Mouse (Mus musculus): ENCODE measurements around the gene Adm. TPM values are rescaled to one million over a fixed set of nuclear protein-coding genes. Genes with fewer than 3 reads are reported as not detected.
"Not testable (repeated sequence)": the region's sequence is repeated elsewhere in the genome, so short reads cannot be mapped to it uniquely, and the experiment has no call there.

The Adm gene
- polyA plus RNA-seq (2012; ENCODE audit: insufficient read depth, insufficient read length, missing spikeins): 2.2 and 3.5 TPM in 2 replicates

DNA sequence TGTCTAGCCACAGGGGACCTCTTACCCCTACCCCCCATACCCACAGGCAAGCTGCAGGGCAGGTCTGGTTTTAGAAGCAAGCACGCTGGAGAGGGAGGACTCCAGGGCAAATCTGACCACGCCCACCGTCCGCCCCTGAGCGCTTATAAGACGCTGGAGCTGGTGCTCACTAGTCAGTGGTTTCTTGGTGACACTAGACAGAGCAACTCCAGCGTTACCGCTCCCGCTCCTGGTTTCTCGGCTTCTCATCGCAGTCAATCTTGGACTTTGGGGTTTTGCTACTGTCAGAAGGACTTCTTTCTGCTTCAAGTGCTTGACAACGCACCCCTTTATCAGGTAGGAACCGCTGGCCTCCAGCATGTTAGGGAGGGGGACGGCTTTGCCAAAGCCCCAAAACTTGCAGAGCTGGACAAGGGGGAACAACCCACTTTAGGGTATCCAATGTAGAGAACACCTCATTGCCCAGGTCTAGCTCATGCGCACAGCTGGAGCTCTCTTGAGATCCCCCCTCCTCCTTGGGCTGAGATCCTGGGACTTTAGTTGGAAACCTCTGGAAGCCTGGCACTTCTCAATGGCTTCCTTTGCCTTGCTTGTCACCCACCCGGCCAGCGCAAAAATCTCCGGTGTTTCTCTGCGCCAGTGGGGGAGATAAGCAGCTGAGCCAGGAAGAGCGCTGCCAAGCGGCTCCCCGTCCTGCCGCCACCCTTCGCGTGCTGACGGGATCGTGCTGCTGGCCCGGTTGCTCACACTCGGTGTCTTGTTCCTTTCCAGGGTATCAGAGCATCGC, at the start of gene Adm:
Gene Adm (plus strand): TSS at position 176 of the 787 bp plus-strand sequence.
- H3K4me1 ChIP-seq (ENCODE audit: control insufficient read depth, insufficient read depth, insufficient read length, low read length): peaks cover 2% of the 10 kb centered on the region; the same call in 1 of the 2 replicates

DNA sequence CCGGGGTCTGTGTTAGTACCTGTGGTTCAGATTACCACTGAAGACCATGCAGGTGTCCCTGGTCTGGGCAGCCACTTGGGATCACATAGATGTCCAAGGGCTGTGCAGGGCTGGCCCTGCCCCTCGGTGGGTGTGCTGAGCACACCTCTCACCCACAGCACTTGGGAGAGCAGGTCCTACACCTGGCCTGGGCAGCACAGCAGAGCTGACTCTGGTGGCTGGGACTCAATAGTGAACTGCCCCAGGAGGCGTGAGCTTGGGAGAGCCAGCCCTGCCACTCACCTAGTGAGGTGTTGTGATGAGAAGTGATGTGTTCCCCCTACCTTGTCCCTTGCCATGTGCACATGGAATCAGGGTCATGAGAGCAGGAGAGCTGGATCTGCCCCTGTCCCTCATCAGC, 43.8 kb upstream of the Adm start:
- H3K4me1 ChIP-seq (ENCODE audit: control insufficient read depth, insufficient read depth, insufficient read length, low read length): peaks cover 3% of the 10 kb centered on the region
- H3K4me3 ChIP-seq (ENCODE audit: insufficient read depth, low read depth, low read length): no peak overlapping the region
- no peak overlapping the region for H3K27ac ChIP-seq (replicated peaks; ENCODE audit: low read depth, low read length)

More for the DNA sequence above, at the start of gene Adm:
- Histone ChIP-seq H3K4me3 (ENCODE audit: insufficient read depth, low read depth, low read length) (peak within 1 kb of the TSS; percentile 70), H3K27ac (replicated peaks; ENCODE audit: low read depth, low read length) (peak within 1 kb of the TSS; percentile 53)

DNA sequence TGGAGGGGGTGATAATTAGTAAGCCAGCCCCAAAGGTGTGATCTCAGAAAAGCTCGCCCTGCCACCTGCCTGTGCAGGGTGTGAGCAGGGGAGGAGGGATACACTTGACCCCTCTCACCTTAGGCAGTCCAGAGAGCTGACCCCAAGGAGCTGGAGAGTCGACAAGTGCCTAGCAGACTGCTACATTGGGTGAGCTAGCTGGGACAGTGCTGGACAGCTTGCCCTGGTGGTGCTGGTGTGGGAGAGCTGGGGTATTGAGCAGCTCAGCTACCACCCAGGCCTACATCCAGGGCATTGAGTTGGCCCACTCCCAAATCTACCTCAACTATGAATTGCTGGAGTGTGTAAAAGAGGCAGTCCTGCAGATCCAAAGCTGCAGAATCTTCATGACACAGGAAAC, 43.3 kb upstream of the Adm start:
- peaks cover 3% of the 10 kb centered on the region for H3K4me1 ChIP-seq (ENCODE audit: control insufficient read depth, insufficient read depth, insufficient read length, low read length)
- H3K4me3 ChIP-seq (ENCODE audit: insufficient read depth, low read depth, low read length): no peak overlapping the region
- H3K27ac ChIP-seq (replicated peaks; ENCODE audit: low read depth, low read length): no peak overlapping the region

DNA sequence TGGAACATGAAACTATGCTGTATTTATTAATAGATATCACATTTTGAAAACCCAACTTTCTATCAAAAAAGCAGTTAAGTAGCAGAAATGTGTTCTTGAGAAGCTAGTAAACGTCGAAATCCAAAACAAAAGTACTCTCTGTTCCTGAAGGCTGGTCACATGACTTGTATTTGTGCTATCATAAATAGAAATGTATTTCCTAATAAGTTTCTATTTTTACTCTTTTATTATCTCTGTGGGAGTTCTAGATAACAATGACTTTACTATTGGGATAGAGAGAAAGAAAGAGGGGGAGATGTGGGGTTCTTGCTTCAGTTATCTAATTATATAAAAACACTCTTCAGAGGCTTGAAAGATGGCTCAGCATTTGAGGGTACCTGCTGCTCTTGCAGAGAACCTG, 42.2 kb upstream of the Adm start:
- peaks cover 3% of the 10 kb centered on the region for H3K4me1 ChIP-seq (ENCODE audit: control insufficient read depth, insufficient read depth, insufficient read length, low read length)
- H3K27ac ChIP-seq (replicated peaks; ENCODE audit: low read depth, low read length): peak overlapping the region; percentile 40; the same call in 1 of the 2 replicates
- H3K4me3 ChIP-seq (ENCODE audit: insufficient read depth, low read depth, low read length): no peak overlapping the region

DNA sequence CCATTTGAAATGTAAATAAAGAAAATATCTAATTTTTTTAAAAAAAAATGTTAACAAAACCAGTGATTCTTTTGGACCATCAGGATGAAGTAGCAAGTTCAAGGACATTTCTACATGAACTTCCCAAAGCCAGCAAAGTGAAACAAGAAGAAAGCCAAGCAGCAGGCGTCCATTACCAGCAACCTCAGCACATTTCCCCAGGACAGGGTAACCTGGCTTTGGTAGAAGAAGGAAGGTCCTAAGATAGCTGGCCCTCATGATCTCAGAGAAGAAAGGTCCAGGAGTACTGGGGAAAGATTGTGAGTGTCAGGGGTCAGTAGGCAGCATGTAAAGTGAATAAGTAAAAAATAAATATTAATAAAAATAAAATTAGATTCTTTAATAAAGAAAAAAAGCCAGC, 39.7 kb upstream of the Adm start:
- Histone ChIP-seq H3K4me3 (ENCODE audit: insufficient read depth, low read depth, low read length) (no peak overlapping the region), H3K4me1 (ENCODE audit: control insufficient read depth, insufficient read depth, insufficient read length, low read length) (peaks cover 3% of the 10 kb centered on the region), H3K27ac (replicated peaks; ENCODE audit: low read depth, low read length) (no peak overlapping the region)

DNA sequence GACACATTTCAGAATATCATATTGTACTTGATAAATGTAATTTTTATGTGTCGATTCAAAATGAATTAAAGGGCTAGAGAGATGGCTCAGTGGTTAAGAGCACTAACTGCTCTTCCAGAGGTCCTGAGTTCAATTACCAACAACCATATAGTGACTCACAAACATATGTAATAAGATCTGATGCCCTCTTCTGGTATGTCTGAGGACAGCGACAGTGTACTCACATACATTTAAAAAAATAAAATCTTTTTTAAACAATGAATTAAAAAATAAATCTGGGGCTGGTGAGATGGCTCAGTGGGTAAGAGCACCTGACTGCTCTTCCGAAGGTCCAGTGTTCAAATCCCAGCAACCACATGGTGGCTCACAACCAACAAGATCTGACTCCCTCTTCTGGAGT, 33.5 kb upstream of the Adm start:
- H3K4me1 ChIP-seq (ENCODE audit: control insufficient read depth, insufficient read depth, insufficient read length, low read length); H3K27ac ChIP-seq (replicated peaks; ENCODE audit: low read depth, low read length); H3K4me3 ChIP-seq (ENCODE audit: insufficient read depth, low read depth, low read length): not testable (repeated sequence)

DNA sequence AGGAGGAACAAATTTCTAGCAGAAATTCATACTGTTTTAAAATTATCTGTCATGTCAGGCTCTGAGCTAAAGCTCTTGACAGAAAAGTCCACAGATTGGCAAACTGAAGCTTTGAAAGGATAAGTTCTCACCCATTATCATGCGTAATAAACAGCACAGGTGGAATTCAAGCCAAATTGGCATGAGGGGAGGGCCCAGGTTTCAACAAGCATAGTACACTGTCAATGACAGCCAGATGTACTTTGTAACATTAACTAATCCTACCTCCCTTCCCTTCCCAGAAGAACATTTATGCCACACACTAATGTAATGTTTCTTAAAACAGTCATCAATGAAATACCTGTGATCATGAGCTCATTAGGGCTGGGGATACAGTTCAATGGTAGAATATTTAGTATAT, 30.3 kb upstream of the Adm start:
- no peak overlapping the region for H3K4me3 ChIP-seq (ENCODE audit: insufficient read depth, low read depth, low read length)

DNA sequence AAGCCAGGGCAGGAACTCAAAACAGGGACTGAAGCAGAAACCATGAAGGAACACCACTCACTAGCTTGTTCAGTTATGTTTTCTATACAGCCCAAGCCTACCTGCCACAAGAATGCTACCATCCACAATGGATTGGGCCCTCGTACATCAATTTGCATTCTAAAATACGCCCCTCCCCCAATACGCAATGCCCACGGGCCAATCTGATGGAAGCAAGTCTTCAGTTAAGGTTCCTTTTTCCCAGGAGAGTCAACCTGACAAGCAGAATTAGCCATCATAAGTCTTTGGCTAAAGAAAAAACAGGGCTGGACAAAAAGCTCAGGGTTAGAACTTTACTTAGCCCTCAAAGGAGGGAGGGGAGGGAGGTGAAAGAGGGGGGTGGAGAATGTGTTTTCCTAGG, 22.0 kb upstream of the Adm start:
- H3K4me1 ChIP-seq (ENCODE audit: control insufficient read depth, insufficient read depth, insufficient read length, low read length): 0 out of 2 replicates have a peak, but pooled peaks cover 2% of the 10 kb centered on the region
- no peak overlapping the region for H3K4me3 ChIP-seq (ENCODE audit: insufficient read depth, low read depth, low read length)
- no peak overlapping the region for H3K27ac ChIP-seq (replicated peaks; ENCODE audit: low read depth, low read length)

More for the DNA sequence above, 30.3 kb upstream of the Adm start:
- Histone ChIP-seq H3K27ac (replicated peaks; ENCODE audit: low read depth, low read length) (no peak overlapping the region), H3K4me1 (ENCODE audit: control insufficient read depth, insufficient read depth, insufficient read length, low read length) (0 out of 2 replicates have a peak, but pooled peaks cover 2% of the 10 kb centered on the region)

DNA sequence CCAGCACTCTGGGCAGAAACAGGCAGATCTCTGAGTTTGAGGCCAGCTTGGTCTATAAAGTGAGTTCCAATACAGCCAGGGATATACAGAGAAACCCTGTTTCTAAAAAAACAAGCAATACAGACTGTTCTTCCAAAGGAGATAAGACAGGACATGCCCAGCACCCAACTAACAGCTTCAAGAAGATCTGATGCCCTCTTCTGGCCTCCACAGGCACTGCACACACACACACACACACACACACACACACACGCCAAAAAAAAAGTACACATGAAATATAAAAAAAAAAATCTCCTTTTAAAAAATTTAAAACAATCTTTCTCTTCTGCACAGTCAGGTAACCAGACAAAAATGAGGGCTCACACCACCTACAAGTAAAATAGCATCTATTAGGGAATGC, 20.6 kb upstream of the Adm start:
- no peaks in the 10 kb centered on the region for H3K4me1 ChIP-seq (ENCODE audit: control insufficient read depth, insufficient read depth, insufficient read length, low read length)
- H3K4me3 ChIP-seq (ENCODE audit: insufficient read depth, low read depth, low read length): no peak overlapping the region
- no peak overlapping the region for H3K27ac ChIP-seq (replicated peaks; ENCODE audit: low read depth, low read length)

DNA sequence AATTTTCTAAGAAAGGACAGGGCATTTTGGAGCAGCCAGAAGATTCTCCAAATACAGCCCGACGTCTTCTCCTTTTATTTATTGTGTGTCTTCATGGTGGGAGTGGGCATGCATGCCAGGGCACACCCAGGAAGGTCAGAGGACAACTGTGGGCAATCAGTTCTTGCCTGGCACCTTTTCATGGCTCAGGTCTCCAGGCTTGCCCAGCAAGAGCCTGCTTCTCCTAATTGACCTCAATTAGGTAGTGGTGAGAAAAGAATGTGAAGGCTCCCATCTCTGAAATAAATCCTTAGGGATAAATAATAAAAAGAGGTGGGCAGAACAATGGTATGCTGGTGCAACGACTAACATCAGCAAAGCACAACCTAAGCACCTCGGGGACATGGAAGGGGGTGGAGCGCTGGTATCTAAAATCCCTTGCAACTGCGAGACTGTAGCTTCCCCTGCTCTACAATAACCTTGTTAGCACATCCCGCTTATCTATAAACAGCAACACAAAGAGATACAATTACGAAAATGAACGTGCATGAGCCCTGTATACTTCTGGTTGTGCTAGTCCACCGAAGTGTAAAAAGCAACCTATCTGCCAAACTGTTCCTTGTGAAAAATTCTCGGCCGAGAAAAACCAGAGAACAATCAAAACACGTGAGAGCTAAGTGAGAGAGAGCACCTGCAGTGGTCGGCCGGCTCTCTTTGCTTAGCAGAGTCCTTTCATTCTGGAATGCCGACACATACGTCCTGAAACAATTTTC, 13.9 kb upstream of the Adm start:
- H3K27ac ChIP-seq (replicated peaks; ENCODE audit: low read depth, low read length): peak overlapping the region; percentile 71
- peak overlapping the region; percentile 91 for H3K4me3 ChIP-seq (ENCODE audit: insufficient read depth, low read depth, low read length)
- H3K4me1 ChIP-seq (ENCODE audit: control insufficient read depth, insufficient read depth, insufficient read length, low read length): peaks cover 5% of the 10 kb centered on the region

DNA sequence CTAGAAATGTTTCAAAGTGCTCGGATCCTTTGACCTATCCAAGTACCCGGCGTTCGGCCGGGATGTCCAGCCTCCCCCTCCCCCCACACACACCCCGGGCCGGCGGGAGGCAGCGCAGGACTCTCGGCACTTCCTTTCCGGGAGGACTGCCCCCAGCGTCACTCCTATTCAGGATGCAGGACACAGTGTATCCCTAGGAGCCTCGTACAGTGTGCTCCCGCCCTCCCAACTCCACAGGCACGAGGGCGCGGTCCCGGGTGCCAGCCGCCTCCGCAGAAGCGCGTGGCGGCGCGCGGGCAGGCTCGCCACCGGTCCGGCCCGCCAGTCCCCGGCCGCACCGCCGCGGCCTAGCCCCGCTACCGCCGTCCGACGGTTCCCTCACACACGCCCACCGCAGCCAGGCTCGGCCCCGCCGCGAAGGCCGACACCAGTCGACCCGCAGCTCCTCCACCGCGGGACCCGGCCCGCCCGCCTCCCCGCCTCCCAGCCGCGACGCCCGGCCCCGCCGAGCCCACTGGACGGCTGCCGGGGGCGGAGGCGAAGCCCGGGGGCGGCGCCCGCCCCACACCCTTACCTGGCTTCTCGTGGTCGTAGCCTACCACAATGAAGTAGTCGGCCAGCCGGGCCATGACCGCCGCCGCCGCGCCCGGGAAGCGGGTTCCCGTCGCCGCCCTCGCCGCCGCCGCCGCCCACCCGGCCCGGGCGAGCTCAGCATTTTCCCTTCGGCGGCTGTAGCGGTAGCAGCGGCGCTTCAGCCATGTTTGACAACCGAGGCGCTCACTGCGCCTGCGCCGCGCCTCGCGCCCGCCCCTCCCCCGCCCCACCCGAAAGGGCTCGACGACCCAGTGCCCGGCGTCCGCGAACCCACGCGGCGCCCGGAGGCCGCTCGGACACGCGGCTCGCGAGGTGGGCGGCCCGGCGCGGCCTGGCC, 13.1 kb upstream of the Adm start, which contains the start of gene Sbf2:
Gene Sbf2 (minus strand): TSS at position 790 of the 931 bp plus-strand sequence.
- H3K4me3 ChIP-seq (ENCODE audit: insufficient read depth, low read depth, low read length): peak within 1 kb of the TSS; percentile 91
- H3K27ac ChIP-seq (replicated peaks; ENCODE audit: low read depth, low read length): peak within 1 kb of the TSS; percentile 89
- peaks cover 5% of the 10 kb centered on the region for H3K4me1 ChIP-seq (ENCODE audit: control insufficient read depth, insufficient read depth, insufficient read length, low read length)

DNA sequence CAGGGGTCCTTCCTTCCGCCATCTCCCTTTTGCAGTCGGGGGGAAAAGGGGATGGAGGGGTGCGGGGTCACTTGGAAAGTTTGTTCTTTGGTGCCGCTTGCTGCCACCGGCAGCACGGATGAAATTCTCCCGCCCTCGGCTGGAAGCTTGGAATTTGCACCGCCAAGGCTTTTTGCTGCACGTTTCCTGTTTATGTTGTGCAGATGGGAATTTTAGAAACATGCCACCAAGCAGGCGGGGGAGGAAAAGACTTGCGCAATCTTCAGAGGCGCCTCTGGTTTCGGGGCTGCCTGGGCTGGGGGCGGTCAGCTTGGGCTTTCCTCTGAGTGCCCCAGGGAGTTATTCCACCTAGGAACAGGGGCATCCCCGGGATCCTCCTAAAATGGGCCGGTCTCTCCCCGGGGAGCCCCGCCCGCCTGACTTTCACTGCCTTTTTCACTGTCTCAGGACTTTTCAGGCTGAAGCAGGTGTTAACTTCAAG, 12.3 kb upstream of the Adm start:
- Histone ChIP-seq H3K4me1 (ENCODE audit: control insufficient read depth, insufficient read depth, insufficient read length, low read length) (peaks cover 5% of the 10 kb centered on the region), H3K4me3 (ENCODE audit: insufficient read depth, low read depth, low read length) (peak overlapping the region; percentile 91), H3K27ac (replicated peaks; ENCODE audit: low read depth, low read length) (peak overlapping the region; percentile 84)

DNA sequence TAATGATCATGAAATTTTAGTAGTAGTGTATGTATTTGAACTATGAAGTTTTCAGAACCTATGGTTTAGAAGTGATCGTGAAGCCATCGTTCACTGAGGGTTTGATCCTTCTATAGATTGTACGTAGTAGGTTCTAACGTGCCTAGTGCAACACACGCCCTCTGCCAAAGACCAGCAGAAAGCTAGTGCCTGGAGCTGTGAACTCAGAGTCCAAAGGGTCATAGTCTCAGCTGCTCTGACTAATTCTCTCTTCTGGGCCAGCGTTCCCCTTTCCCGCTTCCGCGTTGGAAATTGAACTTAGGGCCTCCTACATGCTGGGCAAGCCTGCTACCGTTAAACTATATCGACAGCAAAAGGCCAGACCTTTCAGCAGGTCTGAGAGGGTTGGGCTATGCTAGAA, 11.7 kb upstream of the Adm start:
- Histone ChIP-seq H3K4me3 (ENCODE audit: insufficient read depth, low read depth, low read length) (no peak overlapping the region), H3K4me1 (ENCODE audit: control insufficient read depth, insufficient read depth, insufficient read length, low read length) (peaks cover 5% of the 10 kb centered on the region), H3K27ac (replicated peaks; ENCODE audit: low read depth, low read length) (no peak overlapping the region)

DNA sequence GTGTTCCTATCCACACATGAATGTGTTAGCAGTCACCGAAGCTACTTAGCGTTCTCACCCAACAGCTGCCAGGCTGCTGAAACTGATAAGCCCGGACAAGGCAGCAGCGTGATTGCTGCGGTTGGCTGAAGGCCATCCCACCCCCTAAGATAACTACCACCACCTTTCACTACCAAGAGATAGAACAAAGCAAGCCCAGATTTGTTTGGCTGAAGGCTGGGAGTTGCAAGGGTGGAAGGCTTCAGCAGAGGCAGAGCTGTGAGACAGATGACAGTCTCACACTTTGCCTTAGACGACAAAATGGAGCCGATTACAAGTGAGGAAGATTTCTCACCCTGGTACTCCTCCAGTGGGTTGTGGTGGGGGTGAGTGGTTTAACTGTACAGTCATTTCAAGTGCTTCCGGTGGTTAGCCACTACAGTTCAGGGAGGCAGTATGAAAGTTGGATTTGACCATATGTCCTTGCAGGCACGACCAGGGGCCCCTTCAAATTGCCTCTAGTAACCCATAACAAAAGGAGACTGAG, 8.3 kb upstream of the Adm start:
- Histone ChIP-seq H3K4me3 (ENCODE audit: insufficient read depth, low read depth, low read length) (no peak overlapping the region), H3K27ac (replicated peaks; ENCODE audit: low read depth, low read length) (no peak overlapping the region), H3K4me1 (ENCODE audit: control insufficient read depth, insufficient read depth, insufficient read length, low read length) (no peaks in the 10 kb centered on the region)

All from brown adipose tissue, adult 24 weeks (tissue).